Mouse (Mus musculus) lung, embryonic 14.5 days (tissue): ENCODE data around the gene Aff2. TPM values are rescaled to one million over a fixed set of nuclear protein-coding genes. Genes with fewer than 3 reads are reported as not detected.

Experiments
- ATAC-seq: fragments of 200-750 bp; cut with Nextera tagmentation; 2 replicates; pipeline ENCODE4 v1.8.0; 2017; ENCODE audit warnings: mild to moderate bottlenecking, moderate TSS enrichment, moderate library complexity; ENCODE audit not compliant: insufficient read depth
- DNase-seq: peaks from one replicate; pipeline ENCODE4 v3.0.0-alpha.2; 2015
- H3K27ac ChIP-seq: fragments of 300-500 bp; sonication (generic); 2 replicates; pipeline ENCODE4 v1.5.1; 2014; ENCODE audit warnings: low read depth, mild to moderate bottlenecking, moderate library complexity
- H3K27me3 ChIP-seq: fragments of 300-500 bp; sonication (generic); 2 replicates; pipeline ENCODE4 v1.6.1; 2014; ENCODE audit warnings: low read length, control low read depth; ENCODE audit not compliant: insufficient read depth
- H3K36me3 ChIP-seq: fragments of 300-500 bp; sonication (generic); 2 replicates; pipeline ENCODE4 v1.6.1; 2014; ENCODE audit warnings: control low read depth; ENCODE audit not compliant: insufficient read depth
- H3K4me1 ChIP-seq: fragments of 300-500 bp; sonication (generic); 2 replicates; pipeline ENCODE4 v1.6.1; 2014; ENCODE audit warnings: antibody characterized with exemption, control low read depth; ENCODE audit not compliant: insufficient read depth
- H3K4me2 ChIP-seq: fragments of 300-500 bp; sonication (generic); 2 replicates; pipeline ENCODE4 v1.6.1; 2014; ENCODE audit warnings: mild to moderate bottlenecking
- H3K4me3 ChIP-seq: fragments of 300-500 bp; sonication (generic); 2 replicates; pipeline ENCODE4 v1.5.1; 2014; ENCODE audit warnings: low read depth, low read length
- H3K9ac ChIP-seq: fragments of 300-500 bp; sonication (generic); 2 replicates; pipeline ENCODE4 v1.6.1; 2014
- H3K9me3 ChIP-seq: fragments of 300-500 bp; sonication (generic); 2 replicates; pipeline ENCODE4 v1.6.1; 2016; ENCODE audit warnings: low read depth, low read length, control low read depth
- CTCF ChIP-seq: IDR thresholded peaks from 2 replicates; pipeline ENCODE4 v1.5.1; 2016; ENCODE audit warnings: antibody characterized with exemption, low read depth
- WGBS: fragments of 180-500 bp; shearing (Covaris S2); extraction: QIAGEN DNeasy Blood & Tissue Kit; methylation state at CpG from one replicate; pipeline ENCODE4 v1.1.7; 2014; 5-methylcytosine and 5-hydroxymethylcytosine counted together
- polyA plus RNA-seq: library from polyadenylated mRNA; unstranded; fragments of >200 nt; fragmentation: Nextera tagmentation; extraction: Ambion mirVana; gene quantifications from 2 replicates; pipeline ENCODE4 v1.2.1, GENCODE M21; 2014

The Aff2 gene
- polyA plus RNA-seq, 1 experiment from 2014 or later, result 5.0 TPM

- Histone ChIP-seq H3K9ac (no peak overlapping the region), H3K9me3 (no peaks in the 10 kb centered on the region), H3K36me3 (no peaks in the 10 kb centered on the region), H3K4me3 (no peak overlapping the region), H3K4me1 (no peaks in the 10 kb centered on the region), H3K27me3 (no peaks in the 10 kb centered on the region), H3K4me2 (no peak overlapping the region), H3K27ac (no peak overlapping the region)
- DNase-seq (no peak), ATAC-seq (no peak)
- WGBS, result 67% methylated on average over 3 of the region's 3 CpGs
- no peak for TF ChIP-seq CTCF
Observed at GRCm38 (mm10) chrX:69738972-69739371, 378.9 kb downstream of the Aff2 start.

GRCm38 (mm10) chrX:69744962-69745597 is 385.0 kb downstream of the Aff2 start:
- 54% methylated on average over 3 of the region's 3 CpGs for WGBS
- Histone ChIP-seq H3K27ac (no peak overlapping the region), H3K36me3 (no peaks in the 10 kb centered on the region), H3K4me2 (no peak overlapping the region), H3K9me3 (no peaks in the 10 kb centered on the region), H3K27me3 (no peaks in the 10 kb centered on the region), H3K9ac (no peak overlapping the region), H3K4me3 (no peak overlapping the region), H3K4me1 (no peaks in the 10 kb centered on the region)
- no peak for DNase-seq
- TF ChIP-seq CTCF, result no peak
- ATAC-seq, result no peak

- H3K27me3 ChIP-seq, result no peaks in the 10 kb centered on the region
- no peaks in the 10 kb centered on the region for H3K9me3 ChIP-seq
- no peak overlapping the region for H3K4me3 ChIP-seq
- H3K9ac ChIP-seq, result no peak overlapping the region
- no peak for ATAC-seq
- H3K27ac ChIP-seq, result no peak overlapping the region
- TF ChIP-seq CTCF, result no peak
- no peak for DNase-seq
- no peaks in the 10 kb centered on the region for H3K36me3 ChIP-seq
- no peak overlapping the region for H3K4me2 ChIP-seq
- 82% methylated on average over 2 of the region's 2 CpGs for WGBS
- H3K4me1 ChIP-seq, result no peaks in the 10 kb centered on the region
Observed at GRCm38 (mm10) chrX:69801890-69802439, 441.9 kb downstream of the Aff2 start.

GRCm38 (mm10) chrX:69802481-69802880 is 442.4 kb downstream of the Aff2 start:
- no peaks in the 10 kb centered on the region for H3K9me3 ChIP-seq
- no peak overlapping the region for H3K9ac ChIP-seq
- no peaks in the 10 kb centered on the region for H3K27me3 ChIP-seq
- no peaks in the 10 kb centered on the region for H3K36me3 ChIP-seq
- H3K4me2 ChIP-seq, result no peak overlapping the region
- no peaks in the 10 kb centered on the region for H3K4me1 ChIP-seq
- DNase-seq (no peak), ATAC-seq (no peak)
- H3K4me3 ChIP-seq, result no peak overlapping the region
- 86% methylated on average over 3 of the region's 3 CpGs for WGBS
- no peak for TF ChIP-seq CTCF
- H3K27ac ChIP-seq, result no peak overlapping the region

GRCm38 (mm10) chrX:69811798-69812197 is 451.7 kb downstream of the Aff2 start:
- no peak for TF ChIP-seq CTCF
- no peak overlapping the region for H3K4me2 ChIP-seq
- H3K36me3 ChIP-seq, result no peaks in the 10 kb centered on the region
- no peak overlapping the region for H3K9ac ChIP-seq
- ATAC-seq (no peak), DNase-seq (no peak)
- no peaks in the 10 kb centered on the region for H3K4me1 ChIP-seq
- 90% methylated on average over 4 of the region's 4 CpGs for WGBS
- H3K9me3 ChIP-seq, result no peaks in the 10 kb centered on the region
- H3K4me3 ChIP-seq, result no peak overlapping the region
- no peaks in the 10 kb centered on the region for H3K27me3 ChIP-seq
- H3K27ac ChIP-seq, result no peak overlapping the region

- Histone ChIP-seq H3K27ac (no peak overlapping the region), H3K4me1 (no peaks in the 10 kb centered on the region), H3K36me3 (no peaks in the 10 kb centered on the region), H3K4me3 (no peak overlapping the region), H3K27me3 (no peaks in the 10 kb centered on the region), H3K9me3 (no peaks in the 10 kb centered on the region), H3K9ac (no peak overlapping the region), H3K4me2 (no peak overlapping the region)
- ATAC-seq (peak; percentile 63), DNase-seq (peak; percentile 52)
- TF ChIP-seq CTCF, result no peak
- 61% methylated on average over 2 of the region's 2 CpGs for WGBS
Observed at GRCm38 (mm10) chrX:69815054-69815453, 455.0 kb downstream of the Aff2 start.

- Histone ChIP-seq H3K27me3 (no peaks in the 10 kb centered on the region), H3K4me2 (no peak overlapping the region), H3K9me3 (no peaks in the 10 kb centered on the region), H3K27ac (no peak overlapping the region), H3K4me1 (no peaks in the 10 kb centered on the region), H3K4me3 (no peak overlapping the region), H3K9ac (no peak overlapping the region), H3K36me3 (no peaks in the 10 kb centered on the region)
- DNase-seq (no peak), ATAC-seq (no peak)
- TF ChIP-seq CTCF, result no peak
- 87% methylated on average over 3 of the region's 3 CpGs for WGBS
Observed at GRCm38 (mm10) chrX:69817679-69818078, 457.6 kb downstream of the Aff2 start.

- 69% methylated on average over 5 of the region's 5 CpGs for WGBS
- no peak overlapping the region for H3K9ac ChIP-seq
- no peak overlapping the region for H3K4me3 ChIP-seq
- ATAC-seq, result no peak
- H3K4me2 ChIP-seq, result no peak overlapping the region
- DNase-seq, result no peak
- no peak overlapping the region for H3K27ac ChIP-seq
- no peak for TF ChIP-seq CTCF
- no peaks in the 10 kb centered on the region for H3K36me3 ChIP-seq
- no peaks in the 10 kb centered on the region for H3K27me3 ChIP-seq
- no peaks in the 10 kb centered on the region for H3K9me3 ChIP-seq
- no peaks in the 10 kb centered on the region for H3K4me1 ChIP-seq
Observed at GRCm38 (mm10) chrX:69818188-69818587, 458.1 kb downstream of the Aff2 start.
